Mouse (Mus musculus): Measurements from ENCODE around the gene Olfr1459.

The Olfr1459 gene

GRCm38 (mm10) chr19:13149449-13149848 is at the start of gene Olfr1459:
Olfr1459 (minus strand) TSS chr19:13149549.
- ATAC-seq (ENCODE audit: insufficient number of reproducible peaks, low FRiP score, low TSS enrichment): no peak

- ATAC-seq (ENCODE audit: insufficient number of reproducible peaks, low FRiP score, low TSS enrichment): no peak
Measured at GRCm38 (mm10) chr19:13185434-13185833, 36.1 kb upstream of the Olfr1459 start, which contains the start of gene Olfr1462. Olfr1462 (plus strand) TSS chr19:13185734.

GRCm38 (mm10) chr19:13162700-13163099 is 13.4 kb upstream of the Olfr1459 start, which contains the start of gene Olfr1461:
Olfr1461 (plus strand) TSS chr19:13163000.
- ATAC-seq (ENCODE audit: insufficient number of reproducible peaks, low FRiP score, low TSS enrichment): no peak

GRCm38 (mm10) chr19:13106675-13107074 is 42.7 kb downstream of the Olfr1459 start, which contains the start of gene Olfr1458:
Olfr1458 (minus strand) TSS chr19:13106775.
- no peak for ATAC-seq (ENCODE audit: insufficient number of reproducible peaks, low FRiP score, low TSS enrichment)

GRCm38 (mm10) chr19:13097791-13098190 is 51.6 kb downstream of the Olfr1459 start, which contains the start of gene Olfr1457:
Olfr1457 (minus strand) TSS chr19:13097891.
- no peak for ATAC-seq (ENCODE audit: insufficient number of reproducible peaks, low FRiP score, low TSS enrichment)

- no peak for ATAC-seq (ENCODE audit: insufficient number of reproducible peaks, low FRiP score, low TSS enrichment)
Measured at GRCm38 (mm10) chr19:13093908-13094307, 55.4 kb downstream of the Olfr1459 start.
